Mouse (Mus musculus) myocyte (in vitro differentiated cells): Measurements from ENCODE around the gene Slc52a3. TPM values are rescaled to one million over a fixed set of nuclear protein-coding genes. Genes with fewer than 3 reads are reported as not detected.

Source experiments
- H3K27me3 ChIP-seq: one replicate; pipeline ENCODE4 v1.6.1; 2011; ENCODE audit not compliant: control insufficient read depth, insufficient read depth, insufficient read length
- H3K36me3 ChIP-seq: one replicate; pipeline ENCODE4 v1.6.1; 2011; ENCODE audit not compliant: control insufficient read depth, insufficient read depth
- H3K4me2 ChIP-seq: one replicate; pipeline ENCODE4 v1.6.1; 2011; ENCODE audit warnings: low read depth, control low read depth
- H3K4me3 ChIP-seq: one replicate; pipeline ENCODE4 v1.5.1; 2011; ENCODE audit warnings: mild to moderate bottlenecking, control low read depth, moderate library complexity
- H3K79me2 ChIP-seq: one replicate; pipeline ENCODE4 v1.6.1; 2011; ENCODE audit not compliant: control insufficient read depth, insufficient read depth
- H3ac ChIP-seq: one replicate; pipeline ENCODE4 v1.6.1; 2011; ENCODE audit not compliant: control insufficient read depth, insufficient read length
- CEBPB ChIP-seq: IDR thresholded peaks from 2 replicates; pipeline ENCODE4 v1.6.1; 2011; ENCODE audit warnings: mild to moderate bottlenecking, moderate library complexity; ENCODE audit not compliant: poor library complexity, insufficient read depth, severe bottlenecking
- E2F4 ChIP-seq: IDR thresholded peaks from one replicate; pipeline ENCODE4 v1.6.1; 2011; ENCODE audit warnings: mild to moderate bottlenecking, control low read depth, moderate library complexity; ENCODE audit not compliant: insufficient read depth
- MAX ChIP-seq: IDR thresholded peaks from one replicate; pipeline ENCODE4 v1.6.1; 2011; ENCODE audit warnings: low read depth, mild to moderate bottlenecking, control low read depth
- MYOD1 ChIP-seq, 3 experiments: IDR thresholded peaks; one replicate each; pipeline ENCODE4 v1.6.1; 2011; ENCODE audit warnings: control low read depth in 2 of 3, low read depth in 2 of 3, mild to moderate bottlenecking in 2 of 3, moderate library complexity in 1 of 3; ENCODE audit not compliant: insufficient read length in 2 of 3, control insufficient read depth in 1 of 3
- MYOG ChIP-seq, 3 experiments: IDR thresholded peaks; one replicate each; pipeline ENCODE4 v1.6.1; 2011; ENCODE audit warnings: control low read depth in 2 of 3, low read depth in 2 of 3, mild to moderate bottlenecking in 2 of 3; ENCODE audit not compliant: insufficient read length in 2 of 3, control insufficient read depth in 1 of 3, insufficient read depth in 1 of 3
- POLR2A ChIP-seq: IDR thresholded peaks from one replicate; pipeline ENCODE4 v1.6.1; 2011; ENCODE audit warnings: low read depth, mild to moderate bottlenecking, control low read depth, moderate library complexity; ENCODE audit not compliant: insufficient read length
- POLR2AphosphoS2 ChIP-seq: IDR thresholded peaks from one replicate; pipeline ENCODE4 v1.6.1; 2011; ENCODE audit warnings: low read depth, control low read depth; ENCODE audit not compliant: insufficient read length
- REST ChIP-seq: IDR thresholded peaks from one replicate; pipeline ENCODE4 v1.6.1; 2011; ENCODE audit warnings: mild to moderate bottlenecking, control low read depth, moderate library complexity; ENCODE audit not compliant: insufficient read depth, insufficient read length
- SRF ChIP-seq: IDR thresholded peaks from one replicate; pipeline ENCODE4 v1.6.1; 2011; ENCODE audit warnings: low read depth; ENCODE audit not compliant: control insufficient read depth, insufficient read length
- TCF12 ChIP-seq: IDR thresholded peaks from one replicate; pipeline ENCODE4 v1.6.1; 2011; ENCODE audit warnings: mild to moderate bottlenecking, control low read depth; ENCODE audit not compliant: poor library complexity, insufficient read depth, severe bottlenecking
- TCF3 ChIP-seq: IDR thresholded peaks from one replicate; pipeline ENCODE4 v1.6.1; 2011; ENCODE audit warnings: low read depth, control low read depth; ENCODE audit not compliant: insufficient read length
- USF1 ChIP-seq: IDR thresholded peaks from one replicate; pipeline ENCODE4 v1.6.1; 2011; ENCODE audit warnings: low read depth, mild to moderate bottlenecking, control low read depth, moderate library complexity
- polyA plus RNA-seq: library from polyadenylated mRNA; unstranded; fragments of >200 nt; fragmentation: generic; extraction: Trizol; gene quantifications from one replicate; pipeline ENCODE4 v1.2.1, GENCODE M21; 2012; ENCODE audit warnings: missing spikeins

Gene Slc52a3
- polyA plus RNA-seq, 1 experiment = 0.02 TPM

GRCm38 (mm10) chr2:151953665-151954064 lies 42.6 kb upstream of the Slc52a3 start:
- H3K36me3 ChIP-seq = no peaks in the 10 kb centered on the region
- no peaks in the 10 kb centered on the region for H3K27me3 ChIP-seq
- TF ChIP-seq E2F4 = no peak
- TF ChIP-seq CEBPB = no peak
- TF ChIP-seq MYOG (IDR thresholded peaks at IDR 0.05; ENCODE audit: control insufficient read depth in 1 of 3, insufficient read depth in 1 of 3, insufficient read length in 2 of 3, low read depth in 2 of 3) = no peak
- TF ChIP-seq REST = no peak
- no peak for TF ChIP-seq TCF12
- no peak for TF ChIP-seq POLR2AphosphoS2
- TF ChIP-seq POLR2A = no peak
- H3K4me3 ChIP-seq = no peak overlapping the region
- no peaks in the 10 kb centered on the region for H3K79me2 ChIP-seq
- H3K4me2 ChIP-seq = no peak overlapping the region
- H3ac ChIP-seq = no peak overlapping the region

- Histone ChIP-seq H3K4me3 (no peak overlapping the region), H3K4me2 (no peak overlapping the region), H3K36me3 (no peaks in the 10 kb centered on the region), H3K79me2 (no peaks in the 10 kb centered on the region), H3ac (no peak overlapping the region), H3K27me3 (no peaks in the 10 kb centered on the region)
- TF ChIP-seq POLR2AphosphoS2 = no peak
- no peak for TF ChIP-seq E2F4
- no peak for TF ChIP-seq MYOD1 (IDR thresholded peaks at IDR 0.05; ENCODE audit: control insufficient read depth in 1 of 3, insufficient read length in 2 of 3, low read depth in 2 of 3)
- no peak for TF ChIP-seq MYOG (IDR thresholded peaks at IDR 0.05; ENCODE audit: control insufficient read depth in 1 of 3, insufficient read depth in 1 of 3, insufficient read length in 2 of 3, low read depth in 2 of 3)
- no peak for TF ChIP-seq TCF3
- no peak for TF ChIP-seq CEBPB
- no peak for TF ChIP-seq POLR2A
- no peak for TF ChIP-seq SRF
- TF ChIP-seq REST = no peak
- no peak for TF ChIP-seq MAX
- TF ChIP-seq TCF12 = no peak
- TF ChIP-seq USF1 = no peak
Observed at GRCm38 (mm10) chr2:151956500-151957137, 39.7 kb upstream of the Slc52a3 start.

- no peaks in the 10 kb centered on the region for H3K36me3 ChIP-seq
- no peaks in the 10 kb centered on the region for H3K79me2 ChIP-seq
- no peak overlapping the region for H3K4me2 ChIP-seq
- H3K27me3 ChIP-seq = no peaks in the 10 kb centered on the region
- H3ac ChIP-seq = no peak overlapping the region
- TF ChIP-seq MYOG (IDR thresholded peaks at IDR 0.05; ENCODE audit: control insufficient read depth in 1 of 3, insufficient read depth in 1 of 3, insufficient read length in 2 of 3, low read depth in 2 of 3) (no peak), POLR2AphosphoS2 (no peak), TCF3 (no peak), E2F4 (no peak), REST (no peak), TCF12 (no peak), MAX (no peak), MYOD1 (IDR thresholded peaks at IDR 0.05; ENCODE audit: control insufficient read depth in 1 of 3, insufficient read length in 2 of 3, low read depth in 2 of 3) (no peak), CEBPB (no peak), SRF (no peak), POLR2A (no peak), USF1 (no peak)
- no peak overlapping the region for H3K4me3 ChIP-seq
Observed at GRCm38 (mm10) chr2:151959274-151959673, 37.0 kb upstream of the Slc52a3 start.

GRCm38 (mm10) chr2:151961284-151962196 lies 34.8 kb upstream of the Slc52a3 start:
- Histone ChIP-seq H3K4me3 (no peak overlapping the region), H3K27me3 (no peaks in the 10 kb centered on the region), H3ac (no peak overlapping the region), H3K4me2 (peak overlapping the region; percentile 22), H3K36me3 (no peaks in the 10 kb centered on the region), H3K79me2 (peaks cover 6% of the 10 kb centered on the region)
- TF ChIP-seq MYOD1 (IDR thresholded peaks at IDR 0.05; ENCODE audit: control insufficient read depth in 1 of 3, insufficient read length in 2 of 3, low read depth in 2 of 3) (peak in 2 of 3 experiments; percentile 57 to 74), POLR2AphosphoS2 (no peak), CEBPB (no peak)

- H3ac ChIP-seq = no peak overlapping the region
- H3K79me2 ChIP-seq = peaks cover 6% of the 10 kb centered on the region
- H3K4me2 ChIP-seq = peak overlapping the region; percentile 81
- H3K27me3 ChIP-seq = no peaks in the 10 kb centered on the region
- H3K36me3 ChIP-seq = no peaks in the 10 kb centered on the region
- peak; percentile 52; the same call in 1 of the 2 replicates for TF ChIP-seq CEBPB
- TF ChIP-seq REST = no peak
- TF ChIP-seq E2F4 = no peak
- TF ChIP-seq TCF3 = no peak
- no peak for TF ChIP-seq SRF
- peak in 1 of 3 experiments; percentile 39 for TF ChIP-seq MYOG (IDR thresholded peaks at IDR 0.05; ENCODE audit: control insufficient read depth in 1 of 3, insufficient read depth in 1 of 3, insufficient read length in 2 of 3, low read depth in 2 of 3)
- no peak for TF ChIP-seq USF1
- TF ChIP-seq TCF12 = no peak
- TF ChIP-seq MAX = no peak
- TF ChIP-seq POLR2A = peak; percentile 54
- no peak for TF ChIP-seq POLR2AphosphoS2
- TF ChIP-seq MYOD1 (IDR thresholded peaks at IDR 0.05; ENCODE audit: control insufficient read depth in 1 of 3, insufficient read length in 2 of 3, low read depth in 2 of 3) = peak in 2 of 3 experiments; percentile 23 to 46
- no peak overlapping the region for H3K4me3 ChIP-seq
Observed at GRCm38 (mm10) chr2:151962474-151962873, 33.8 kb upstream of the Slc52a3 start.
